Mouse (Mus musculus) testis, adult 2 months (tissue): ENCODE measurements at regions not wholly inside any gene's neighbourhood (a gene's known extent, or its start where the extent isn't known, plus 50 kb on each side); places are given as distances from the start of the nearest gene placed in this dataset.

Experiments used
- CTCF ChIP-seq: fragments of 200-500 bp; IDR thresholded peaks from 2 replicates; pipeline ENCODE4 v1.5.1; 2012; ENCODE audit warnings: low read depth, mild to moderate bottlenecking, inconsistent platforms, low read length, moderate library complexity; ENCODE audit not compliant: control insufficient read depth, insufficient read depth, insufficient replicate concordance
- POLR2A ChIP-seq: fragments of 200-500 bp; IDR thresholded peaks from 2 replicates; pipeline ENCODE4 v1.6.1; 2012; ENCODE audit warnings: low read depth, mild to moderate bottlenecking, inconsistent platforms, low read length, moderate library complexity; ENCODE audit not compliant: control insufficient read depth

DNA sequence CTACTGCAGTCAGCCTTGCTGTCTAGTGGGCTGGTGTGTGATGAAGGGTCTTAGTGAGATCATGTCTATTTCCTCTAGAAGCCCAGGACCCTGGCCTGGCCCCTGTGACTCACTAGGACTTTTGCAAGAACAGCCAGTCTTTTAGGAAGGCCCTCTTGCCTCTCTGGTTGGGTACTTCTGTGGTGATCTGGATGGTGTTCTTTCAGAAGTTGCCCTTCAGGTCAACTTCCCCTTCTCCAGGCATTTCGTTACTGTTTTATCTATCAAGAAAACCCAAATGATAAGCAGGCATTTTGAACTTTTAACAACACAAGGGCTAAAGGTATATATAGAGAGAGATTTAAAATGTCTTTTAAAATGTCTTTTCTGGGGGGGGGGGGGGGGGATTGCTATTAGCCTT, 550.5 kb upstream of the Gm10306 start:
- TF ChIP-seq CTCF = no peak
- TF ChIP-seq POLR2A = no peak
